Mouse (Mus musculus): ENCODE results near the gene Fn1.

DNA sequence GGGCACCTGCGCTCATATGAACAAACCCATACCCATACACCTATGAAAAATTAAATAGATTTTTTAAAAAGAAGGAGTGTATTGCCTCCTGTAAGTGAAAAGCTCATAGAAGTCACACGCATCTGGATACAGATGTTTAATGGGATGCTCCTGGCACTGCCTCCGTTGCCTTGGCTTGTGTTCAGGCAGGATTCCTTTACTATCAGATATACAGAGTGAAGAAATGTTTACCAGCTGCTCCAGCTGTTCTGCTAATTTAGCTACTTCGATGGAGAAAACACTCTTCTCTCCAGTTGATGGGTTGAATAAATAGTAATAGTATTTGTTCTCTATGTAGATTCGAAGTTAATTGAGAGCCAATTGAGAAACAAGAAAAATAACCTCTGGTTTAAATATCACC is 33.8 kb upstream of the Fn1 start:
- TF ChIP-seq CTCF (IDR thresholded peaks at IDR 0.05; ENCODE audit: extremely low read depth, insufficient read depth, insufficient read length, insufficient replicate concordance) (no peak), POLR2A (IDR thresholded peaks at IDR 0.05; ENCODE audit: low read depth, low read length) (no peak)

All from spleen, adult 2 months (tissue).